Mouse (Mus musculus) liver (tissue): Measurements from ENCODE around the gene Cdt1.
"Not testable (repeated sequence)": the region's sequence is repeated elsewhere in the genome, so short reads cannot be mapped to it uniquely, and the experiment has no call there.

Source experiments
- DNase-seq: peaks from one replicate; pipeline ENCODE4 v3.0.0-alpha.2; 2020; ENCODE audit warnings: mixed read lengths

Cdt1 gene

GRCm38 (mm10) chr8:122550234-122550994, 17.4 kb upstream of the Cdt1 start:
- DNase-seq = peak; percentile 84

GRCm38 (mm10) chr8:122550995-122551264, 16.9 kb upstream of the Cdt1 start:
- no peak for DNase-seq

- DNase-seq = peak; percentile 93
Measured at GRCm38 (mm10) chr8:122551265-122552051, 16.4 kb upstream of the Cdt1 start, which contains the start of gene Piezo1. Gene Piezo1, minus strand, starts transcription at chr8:122551329.

- DNase-seq = no peak
Measured at GRCm38 (mm10) chr8:122554786-122555185, 13.0 kb upstream of the Cdt1 start.

GRCm38 (mm10) chr8:122556030-122557009, 11.5 kb upstream of the Cdt1 start:
- peak; percentile 78 for DNase-seq

- DNase-seq = peak; percentile 53
Measured at GRCm38 (mm10) chr8:122557248-122558038, 10.4 kb upstream of the Cdt1 start.

- peak; percentile 53 for DNase-seq
Measured at GRCm38 (mm10) chr8:122558671-122559349, 9.0 kb upstream of the Cdt1 start.

GRCm38 (mm10) chr8:122561199-122561598, 6.6 kb upstream of the Cdt1 start:
- DNase-seq = no peak

- DNase-seq = no peak
Measured at GRCm38 (mm10) chr8:122564363-122565352, 3.2 kb upstream of the Cdt1 start.

- DNase-seq = no peak
Measured at GRCm38 (mm10) chr8:122566766-122567165, 1.0 kb upstream of the Cdt1 start.

GRCm38 (mm10) chr8:122568109-122568504, 292 bp downstream of the Cdt1 start:
- no peak for DNase-seq

GRCm38 (mm10) chr8:122568881-122569309, 1.1 kb downstream of the Cdt1 start:
- peak; percentile 65 for DNase-seq

- DNase-seq = peak; percentile 44
Measured at GRCm38 (mm10) chr8:122569329-122569728, 1.5 kb downstream of the Cdt1 start.

GRCm38 (mm10) chr8:122569996-122570395, 2.2 kb downstream of the Cdt1 start:
- no peak for DNase-seq

GRCm38 (mm10) chr8:122571153-122571552, 3.3 kb downstream of the Cdt1 start:
- no peak for DNase-seq

GRCm38 (mm10) chr8:122571750-122572267, 4.0 kb downstream of the Cdt1 start:
- no peak for DNase-seq

GRCm38 (mm10) chr8:122572751-122573150, 4.9 kb downstream of the Cdt1 start:
- DNase-seq = no peak

GRCm38 (mm10) chr8:122573176-122573575, 5.4 kb downstream of the Cdt1 start:
- DNase-seq = not testable (repeated sequence)

- DNase-seq = peak; percentile 29
Measured at GRCm38 (mm10) chr8:122573577-122573976, 5.8 kb downstream of the Cdt1 start.

GRCm38 (mm10) chr8:122574264-122574663, 6.4 kb downstream of the Cdt1 start:
- no peak for DNase-seq
